Mouse (Mus musculus): ENCODE results near the gene Hnrnpf. TPM values are rescaled to one million over a fixed set of nuclear protein-coding genes. Genes with fewer than 3 reads are reported as not detected.

Gene Hnrnpf
- polyA plus RNA-seq, 1 experiment from 2014 or later = 393 TPM

DNA sequence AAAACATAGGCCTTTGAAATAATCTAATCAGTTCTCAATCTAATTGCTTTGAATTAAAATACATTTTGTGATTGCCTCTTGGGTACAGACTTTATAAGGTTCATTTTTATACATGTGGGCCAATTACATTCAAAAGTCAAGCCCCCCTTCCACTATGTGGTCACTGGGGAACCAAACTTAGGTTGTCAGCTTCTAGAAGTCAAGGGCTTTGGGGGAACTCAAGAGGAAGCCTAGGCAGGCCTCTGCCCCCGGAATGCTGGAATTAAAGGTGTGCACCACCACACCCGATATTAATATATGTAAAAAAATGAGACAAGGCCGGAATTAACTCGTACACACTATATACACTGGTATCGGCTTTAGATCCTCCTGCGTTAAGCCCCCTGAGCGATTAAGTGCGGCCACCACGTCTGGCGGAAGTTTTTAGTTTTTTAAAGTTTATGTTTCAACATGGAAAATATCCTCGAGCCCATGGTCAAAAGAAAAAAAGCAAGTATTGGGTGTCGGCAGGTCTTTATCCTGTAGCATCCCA lies 16.1 kb downstream of the Hnrnpf start:
- Histone ChIP-seq H3K4me2 (replicated peaks; ENCODE audit: low read depth, low read length) (peak overlapping the region; percentile 71), H3K4me3 (ENCODE audit: low read depth, low read length) (peak overlapping the region; percentile 64), H3K27ac (ENCODE audit: low read length) (peak overlapping the region; percentile 96), H3K9me3 (ENCODE audit: low read length) (no peaks in the 10 kb centered on the region), H3K27me3 (replicated peaks; ENCODE audit: insufficient read depth, low read length) (no peaks in the 10 kb centered on the region), H3K4me1 (ENCODE audit: insufficient read depth, low read depth, low read length) (peaks cover 18% of the 10 kb centered on the region; the same call in 1 of the 2 replicates), H3K9ac (replicated peaks; ENCODE audit: low read depth) (peak overlapping the region; percentile 84), H3K36me3 (ENCODE audit: insufficient read depth, low read length) (no peaks in the 10 kb centered on the region)
- ATAC-seq = no peak
- under 1% methylated on average over 12 of the region's 12 CpGs for WGBS
- TF ChIP-seq CTCF (IDR thresholded peaks at IDR 0.05) (no peak), EP300 (IDR thresholded peaks at IDR 0.05) (no peak)
- DNase-seq (ENCODE audit: low spot score) = no peak

DNA sequence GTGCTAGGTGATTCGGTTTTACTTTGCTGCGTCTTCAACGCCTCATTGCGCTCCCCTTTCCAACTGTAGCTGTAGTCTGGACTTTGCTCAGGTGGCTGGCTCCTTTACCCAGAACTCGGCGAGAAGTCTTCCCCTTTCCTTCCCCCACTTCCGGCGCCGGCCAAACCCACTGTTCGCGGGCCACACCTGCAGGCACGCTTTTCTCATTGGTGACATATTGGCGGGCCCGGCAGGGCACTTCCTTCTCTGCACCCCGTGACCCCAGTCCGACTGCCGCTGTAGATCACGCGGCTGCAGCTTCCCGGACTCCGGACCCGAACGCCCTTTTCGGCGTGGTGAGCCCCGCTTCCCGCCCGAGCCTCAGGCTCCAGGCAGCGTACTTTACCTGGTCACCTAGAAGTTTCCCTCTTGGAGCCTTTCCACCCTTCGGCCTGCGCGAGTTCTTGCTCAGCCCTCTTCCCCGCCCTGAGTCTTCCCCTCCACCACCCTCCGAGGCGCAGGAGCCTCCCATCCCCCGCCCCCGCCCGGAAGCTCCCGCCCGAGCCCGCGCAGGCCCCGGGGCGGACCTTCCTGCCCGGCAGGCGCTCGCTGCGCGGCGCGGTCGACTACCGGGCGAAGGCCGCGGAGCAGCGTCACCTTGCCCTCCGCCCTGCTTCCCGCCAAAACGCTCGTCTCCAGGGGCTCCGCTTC lies 16.8 kb downstream of the Hnrnpf start:
- no peaks in the 10 kb centered on the region for H3K27me3 ChIP-seq (replicated peaks; ENCODE audit: insufficient read depth, low read length)
- under 1% methylated on average over 61 of the region's 62 CpGs for WGBS
- peaks cover 18% of the 10 kb centered on the region; the same call in 1 of the 2 replicates for H3K4me1 ChIP-seq (ENCODE audit: insufficient read depth, low read depth, low read length)
- TF ChIP-seq CTCF (IDR thresholded peaks at IDR 0.05) (no peak), EP300 (IDR thresholded peaks at IDR 0.05) (no peak)
- peak overlapping the region; percentile 96 for H3K27ac ChIP-seq (ENCODE audit: low read length)
- H3K36me3 ChIP-seq (ENCODE audit: insufficient read depth, low read length) = no peaks in the 10 kb centered on the region
- peak; percentile 96 for ATAC-seq
- peak overlapping the region; percentile 71 for H3K4me2 ChIP-seq (replicated peaks; ENCODE audit: low read depth, low read length)
- peak overlapping the region; percentile 84 for H3K9ac ChIP-seq (replicated peaks; ENCODE audit: low read depth)
- peak overlapping the region; percentile 64 for H3K4me3 ChIP-seq (ENCODE audit: low read depth, low read length)
- peak; percentile 93 for DNase-seq (ENCODE audit: low spot score)
- no peaks in the 10 kb centered on the region for H3K9me3 ChIP-seq (ENCODE audit: low read length)

DNA sequence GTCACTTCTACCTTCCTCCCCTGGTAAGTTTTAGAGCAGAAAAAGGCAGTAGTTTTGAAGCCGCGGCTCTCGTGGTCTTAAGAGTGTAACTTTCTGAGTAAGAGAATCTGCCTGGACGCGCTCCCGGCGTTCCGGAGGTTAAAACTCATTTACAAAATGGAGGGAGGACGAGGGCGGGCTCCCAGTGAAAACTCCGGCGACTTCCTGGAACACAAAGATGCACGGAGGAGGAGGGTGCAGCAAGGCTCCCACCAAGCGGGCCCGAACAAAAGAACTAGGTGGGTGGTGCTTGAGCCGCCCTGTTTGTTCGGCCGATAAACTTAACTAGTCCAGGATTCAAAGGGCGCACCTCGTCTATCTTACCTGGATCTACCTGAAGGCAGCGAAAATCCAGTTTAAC lies 17.5 kb downstream of the Hnrnpf start:
- Histone ChIP-seq H3K36me3 (ENCODE audit: insufficient read depth, low read length) (no peaks in the 10 kb centered on the region), H3K9me3 (ENCODE audit: low read length) (no peaks in the 10 kb centered on the region), H3K9ac (replicated peaks; ENCODE audit: low read depth) (peak overlapping the region; percentile 84), H3K4me2 (replicated peaks; ENCODE audit: low read depth, low read length) (peak overlapping the region; percentile 71), H3K4me1 (ENCODE audit: insufficient read depth, low read depth, low read length) (peaks cover 18% of the 10 kb centered on the region; the same call in 1 of the 2 replicates), H3K27me3 (replicated peaks; ENCODE audit: insufficient read depth, low read length) (no peaks in the 10 kb centered on the region), H3K4me3 (ENCODE audit: low read depth, low read length) (peak overlapping the region; percentile 64), H3K27ac (ENCODE audit: low read length) (peak overlapping the region; percentile 96)
- under 1% methylated on average over 21 of the region's 21 CpGs for WGBS
- DNase-seq (ENCODE audit: low spot score) (peak; percentile 87), ATAC-seq (peak; percentile 69)
- TF ChIP-seq EP300 (IDR thresholded peaks at IDR 0.05) (0 out of 2 replicates have a peak, but pooled peaks have one; percentile 14), CTCF (IDR thresholded peaks at IDR 0.05) (no peak)

DNA sequence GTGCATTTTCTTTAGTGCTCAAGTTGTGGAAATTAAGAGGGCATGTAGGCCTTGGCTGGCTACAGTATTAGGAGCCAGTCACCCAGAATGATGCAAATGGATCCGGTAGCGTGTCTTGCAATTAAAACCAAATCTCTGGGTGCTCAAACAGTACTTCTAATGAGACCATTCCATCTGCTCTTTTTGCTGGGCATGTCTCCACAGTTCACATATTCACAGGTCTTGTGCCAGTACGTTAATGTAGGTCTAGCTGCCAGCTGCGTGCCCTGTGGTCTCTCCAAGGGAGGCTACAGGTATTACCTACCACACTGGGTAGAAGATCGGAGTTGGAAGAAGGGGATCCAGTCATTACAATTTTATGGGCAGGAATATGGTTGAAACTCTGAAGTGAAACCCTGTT lies 17.9 kb downstream of the Hnrnpf start:
- no peak for TF ChIP-seq CTCF (IDR thresholded peaks at IDR 0.05)
- TF ChIP-seq EP300 (IDR thresholded peaks at IDR 0.05) = 0 out of 2 replicates have a peak, but pooled peaks have one; percentile 5
- no peaks in the 10 kb centered on the region for H3K27me3 ChIP-seq (replicated peaks; ENCODE audit: insufficient read depth, low read length)
- peak overlapping the region; percentile 96 for H3K27ac ChIP-seq (ENCODE audit: low read length)
- no peak for ATAC-seq
- H3K36me3 ChIP-seq (ENCODE audit: insufficient read depth, low read length) = no peaks in the 10 kb centered on the region
- 8% methylated on average over 5 of the region's 5 CpGs for WGBS
- H3K9ac ChIP-seq (replicated peaks; ENCODE audit: low read depth) = peak overlapping the region; percentile 84
- H3K4me2 ChIP-seq (replicated peaks; ENCODE audit: low read depth, low read length) = peak overlapping the region; percentile 71
- no peaks in the 10 kb centered on the region for H3K9me3 ChIP-seq (ENCODE audit: low read length)
- peaks cover 18% of the 10 kb centered on the region; the same call in 1 of the 2 replicates for H3K4me1 ChIP-seq (ENCODE audit: insufficient read depth, low read depth, low read length)
- peak overlapping the region; percentile 64 for H3K4me3 ChIP-seq (ENCODE audit: low read depth, low read length)
- no peak for DNase-seq (ENCODE audit: low spot score)

DNA sequence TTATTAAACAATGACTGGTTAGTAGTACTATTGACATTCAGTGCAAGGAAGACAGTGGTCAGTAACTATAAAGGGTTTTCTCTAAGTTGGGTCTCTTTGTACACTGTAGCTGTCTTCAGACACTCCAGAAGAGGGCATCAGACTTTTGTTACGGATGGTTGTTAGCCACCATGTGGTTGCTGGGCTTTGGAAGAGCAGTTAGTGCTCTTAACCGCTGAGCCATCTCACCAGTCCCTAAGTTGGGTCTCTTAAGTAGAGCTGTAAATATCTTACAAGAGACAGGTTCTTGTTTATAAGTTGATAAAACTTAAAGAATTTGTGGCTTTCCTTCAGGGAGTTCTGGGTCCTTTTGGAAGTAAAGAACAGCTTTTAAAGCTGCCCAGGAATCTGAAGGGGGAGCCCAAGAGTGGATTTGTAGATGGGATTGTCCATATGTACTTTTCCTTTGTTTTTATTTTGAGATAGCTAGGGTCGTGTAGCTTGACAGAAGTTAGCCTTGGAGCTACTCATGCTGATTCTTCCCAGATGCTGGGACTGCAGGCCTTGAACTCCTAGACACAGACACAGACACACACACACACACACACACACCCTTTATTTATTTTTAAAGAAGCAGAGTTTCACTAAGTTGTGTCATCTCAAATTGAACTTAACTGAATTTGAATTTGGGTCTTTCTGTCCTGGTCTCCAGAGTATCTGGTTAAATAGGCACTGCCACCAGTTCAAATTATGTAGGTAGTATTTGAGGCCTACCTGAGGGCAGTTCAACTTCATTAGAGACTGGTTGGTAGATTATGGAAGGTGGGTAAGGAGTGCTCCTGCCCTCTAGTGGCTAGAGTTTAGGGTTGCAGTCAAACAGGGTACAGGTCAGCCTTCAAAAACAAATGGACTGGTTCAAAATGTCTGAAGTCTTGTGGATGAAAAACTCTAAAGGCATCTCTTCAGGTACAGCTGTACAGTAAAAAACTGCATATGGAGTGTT lies 20.8 kb downstream of the Hnrnpf start:
- ATAC-seq (no peak), DNase-seq (ENCODE audit: low spot score) (peak; percentile 84)
- Histone ChIP-seq H3K36me3 (ENCODE audit: insufficient read depth, low read length) (peaks cover 5% of the 10 kb centered on the region; the same call in 1 of the 2 replicates), H3K4me2 (replicated peaks; ENCODE audit: low read depth, low read length) (no peak overlapping the region), H3K27me3 (replicated peaks; ENCODE audit: insufficient read depth, low read length) (no peaks in the 10 kb centered on the region), H3K4me3 (ENCODE audit: low read depth, low read length) (no peak overlapping the region), H3K9ac (replicated peaks; ENCODE audit: low read depth) (no peak overlapping the region), H3K4me1 (ENCODE audit: insufficient read depth, low read depth, low read length) (peaks cover 16% of the 10 kb centered on the region; the same call in 1 of the 2 replicates), H3K9me3 (ENCODE audit: low read length) (no peaks in the 10 kb centered on the region), H3K27ac (ENCODE audit: low read length) (peak overlapping the region; percentile 32; the same call in 1 of the 2 replicates)
- 37% methylated on average over 3 of the region's 3 CpGs for WGBS
- TF ChIP-seq CTCF (IDR thresholded peaks at IDR 0.05) (peak; percentile 90), EP300 (IDR thresholded peaks at IDR 0.05) (no peak)

All from lung, postnatal 0 days (tissue).